Mouse (Mus musculus) neural tube, embryonic 13.5 days (tissue): ENCODE measurements around the gene Nfyc. TPM values are rescaled to one million over a fixed set of nuclear protein-coding genes. Genes with fewer than 3 reads are reported as not detected.

Experiments
- ATAC-seq: fragments of 200-750 bp; cut with Nextera tagmentation; 2 replicates; pipeline ENCODE4 v1.8.0; 2017; ENCODE audit warnings: low read depth, mild to moderate bottlenecking, moderate TSS enrichment, moderate library complexity
- H3K27ac ChIP-seq: fragments of 300-500 bp; sonication (generic); replicated peaks from 2 replicates; pipeline ENCODE4 v1.5.1; 2015; ENCODE audit warnings: moderate library complexity, mild to moderate bottlenecking, inconsistent platforms
- H3K27me3 ChIP-seq: fragments of 300-500 bp; sonication (generic); 2 replicates; pipeline ENCODE4 v1.6.1; 2015; ENCODE audit warnings: mild to moderate bottlenecking, inconsistent platforms
- H3K36me3 ChIP-seq: fragments of 300-500 bp; sonication (generic); 2 replicates; pipeline ENCODE4 v1.6.1; 2015; ENCODE audit warnings: mild to moderate bottlenecking, inconsistent platforms
- H3K4me1 ChIP-seq: fragments of 300-500 bp; sonication (generic); replicated peaks from 2 replicates; pipeline ENCODE4 v1.6.1; 2015; ENCODE audit warnings: inconsistent platforms
- H3K4me2 ChIP-seq: fragments of 300-500 bp; sonication (generic); 2 replicates; pipeline ENCODE4 v1.6.1; 2015; ENCODE audit warnings: inconsistent platforms, mild to moderate bottlenecking, moderate library complexity
- H3K4me3 ChIP-seq: fragments of 300-500 bp; sonication (generic); 2 replicates; pipeline ENCODE4 v1.5.1; 2015; ENCODE audit warnings: mild to moderate bottlenecking, inconsistent platforms
- H3K9ac ChIP-seq: fragments of 300-500 bp; sonication (generic); 2 replicates; pipeline ENCODE4 v1.6.1; 2015; ENCODE audit warnings: moderate library complexity, mild to moderate bottlenecking, inconsistent platforms
- H3K9me3 ChIP-seq: fragments of 300-500 bp; sonication (generic); 2 replicates; pipeline ENCODE4 v1.6.1; 2016; ENCODE audit warnings: inconsistent platforms
- WGBS: fragments of 180-500 bp; shearing (Covaris S2); methylation state at CpG from one replicate; pipeline ENCODE4 v1.1.7; 2015; 5-methylcytosine and 5-hydroxymethylcytosine counted together
- polyA plus RNA-seq: library from polyadenylated mRNA; unstranded; fragments of >200 nt; fragmentation: Nextera tagmentation; extraction: Ambion mirVana; gene quantifications from 2 replicates; pipeline ENCODE4 v1.2.1, GENCODE M21; 2015

Gene Nfyc
- 86.6 and 90.8 TPM in 2 replicates for polyA plus RNA-seq

DNA sequence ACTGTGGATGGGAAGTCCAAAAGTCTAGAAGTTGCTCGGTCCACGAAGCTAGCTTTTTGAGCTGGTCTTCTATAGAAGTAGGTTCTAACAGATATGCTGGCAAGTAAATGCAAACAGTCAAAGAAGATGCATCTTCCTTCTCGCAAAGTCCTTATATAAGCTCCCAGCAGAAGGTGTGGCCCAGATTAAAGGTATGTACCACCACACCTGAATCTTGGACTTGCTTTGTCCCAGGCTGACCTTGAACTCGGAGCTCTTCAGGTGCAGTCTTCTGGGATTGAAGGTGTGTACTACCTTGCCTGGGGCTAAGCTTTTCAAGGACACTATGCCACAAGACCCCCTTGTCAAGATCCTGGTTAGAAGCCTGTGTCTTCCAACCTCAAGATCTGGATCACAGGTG is at the start of gene Nfyc:
Nfyc (minus strand) TSS at position 101 of the 400 bp plus-strand sequence.
- Histone ChIP-seq H3K9ac (no peak within 1 kb of the TSS), H3K27me3 (no peaks in the 10 kb centered on the region), H3K27ac (no peak within 1 kb of the TSS), H3K4me3 (no peak within 1 kb of the TSS), H3K36me3 (no peaks in the 10 kb centered on the region), H3K4me1 (0 out of 2 replicates have a peak, but pooled peaks cover under 1% of the 10 kb centered on the region), H3K4me2 (no peak within 1 kb of the TSS), H3K9me3 (no peaks in the 10 kb centered on the region)
- ATAC-seq, result no peak
- WGBS, result 93% methylated on average over 4 of the region's 4 CpGs

DNA sequence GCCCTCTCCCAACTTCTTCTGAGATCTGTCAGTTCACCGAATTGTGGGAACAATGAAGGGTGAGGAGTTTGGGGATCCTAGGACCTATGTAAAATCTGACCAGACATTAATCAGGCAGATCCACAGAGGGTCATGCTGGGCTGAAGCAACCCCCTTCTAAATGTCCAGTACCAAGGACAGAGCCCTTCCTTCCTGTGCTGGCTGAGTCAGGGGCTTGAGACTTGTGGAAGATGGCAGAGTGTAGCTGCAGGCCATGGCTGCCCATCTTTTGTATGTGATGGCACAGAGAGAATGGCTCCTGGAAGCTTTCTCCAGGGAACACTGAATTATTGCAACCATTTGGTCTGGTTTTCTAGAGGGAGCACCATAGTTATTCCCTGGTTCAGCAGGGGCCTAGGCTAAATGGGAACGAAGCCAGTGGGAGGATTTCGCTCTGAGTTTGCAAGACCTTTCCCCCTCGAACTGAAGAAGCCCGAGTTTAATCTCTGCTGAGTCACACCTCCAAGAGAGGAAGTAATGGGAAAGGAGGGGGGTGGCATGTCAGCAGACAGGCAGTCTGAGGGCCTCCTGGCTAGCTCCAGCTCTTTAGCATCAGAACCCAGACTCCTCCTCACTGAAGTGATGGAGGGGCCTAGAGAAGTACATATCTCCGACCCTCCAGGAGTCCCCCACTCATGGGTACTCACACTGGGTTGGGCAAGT is 49.5 kb upstream of the Nfyc start:
- H3K9ac ChIP-seq, result no peak overlapping the region
- peaks cover 54% of the 10 kb centered on the region for H3K4me1 ChIP-seq
- H3K27ac ChIP-seq, result no peak overlapping the region
- H3K36me3 ChIP-seq, result no peaks in the 10 kb centered on the region
- no peak overlapping the region for H3K4me2 ChIP-seq
- ATAC-seq, result no peak
- no peak overlapping the region for H3K4me3 ChIP-seq
- WGBS, result 58% methylated on average over 6 of the region's 6 CpGs
- H3K9me3 ChIP-seq, result no peaks in the 10 kb centered on the region
- H3K27me3 ChIP-seq, result no peaks in the 10 kb centered on the region

DNA sequence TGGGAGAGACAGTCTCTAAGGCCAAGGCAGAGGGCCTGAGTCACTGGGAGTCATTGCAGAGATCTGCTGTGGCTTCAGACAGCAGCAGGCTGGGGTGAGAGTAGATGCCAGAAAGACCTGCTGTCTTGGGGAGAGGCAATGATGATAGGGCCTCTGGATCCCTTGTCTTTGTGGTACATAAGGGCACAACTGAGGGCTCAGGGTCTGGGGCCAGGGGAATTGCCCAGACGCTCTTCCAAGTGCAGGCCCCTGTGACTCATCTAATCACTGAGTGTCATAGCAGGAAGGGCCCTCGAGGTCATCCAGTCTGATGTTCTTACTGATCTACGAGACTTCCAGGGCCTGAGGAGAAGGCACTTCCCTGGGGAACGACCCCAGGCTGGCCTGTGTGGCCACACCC is 48.0 kb upstream of the Nfyc start:
- no peaks in the 10 kb centered on the region for H3K9me3 ChIP-seq
- 28% methylated on average over 4 of the region's 4 CpGs for WGBS

DNA sequence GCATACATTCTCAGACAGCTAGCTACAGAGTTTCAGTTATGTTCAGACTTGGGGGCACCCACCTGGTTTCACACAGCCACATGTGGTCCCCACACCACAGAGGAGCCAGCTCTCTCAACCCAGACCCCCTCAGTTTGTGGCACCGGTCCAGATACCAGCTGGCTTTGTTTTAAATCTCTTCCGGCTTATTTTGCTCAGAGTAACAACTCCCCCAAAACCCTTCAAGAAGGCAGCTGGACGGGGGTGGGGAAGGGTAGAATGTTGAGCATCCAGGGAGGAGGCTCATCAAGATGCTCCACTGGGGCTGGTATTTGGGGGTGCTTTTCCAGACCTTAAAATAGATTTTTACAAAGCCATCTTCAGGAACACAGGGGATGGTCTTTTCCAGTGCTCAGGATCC is 47.4 kb upstream of the Nfyc start:
- Histone ChIP-seq H3K27me3 (no peaks in the 10 kb centered on the region), H3K27ac (no peak overlapping the region), H3K4me2 (no peak overlapping the region), H3K9me3 (no peaks in the 10 kb centered on the region), H3K4me3 (no peak overlapping the region), H3K36me3 (no peaks in the 10 kb centered on the region), H3K4me1 (peaks cover 45% of the 10 kb centered on the region), H3K9ac (no peak overlapping the region)
- 63% methylated on average over 3 of the region's 3 CpGs for WGBS
- ATAC-seq, result no peak

More for the DNA sequence above, 48.0 kb upstream of the Nfyc start:
- peaks cover 45% of the 10 kb centered on the region for H3K4me1 ChIP-seq
- H3K27me3 ChIP-seq, result no peaks in the 10 kb centered on the region
- no peak overlapping the region for H3K9ac ChIP-seq
- no peak overlapping the region for H3K4me2 ChIP-seq
- H3K27ac ChIP-seq, result no peak overlapping the region
- H3K4me3 ChIP-seq, result no peak overlapping the region
- H3K36me3 ChIP-seq, result no peaks in the 10 kb centered on the region
- no peak for ATAC-seq

DNA sequence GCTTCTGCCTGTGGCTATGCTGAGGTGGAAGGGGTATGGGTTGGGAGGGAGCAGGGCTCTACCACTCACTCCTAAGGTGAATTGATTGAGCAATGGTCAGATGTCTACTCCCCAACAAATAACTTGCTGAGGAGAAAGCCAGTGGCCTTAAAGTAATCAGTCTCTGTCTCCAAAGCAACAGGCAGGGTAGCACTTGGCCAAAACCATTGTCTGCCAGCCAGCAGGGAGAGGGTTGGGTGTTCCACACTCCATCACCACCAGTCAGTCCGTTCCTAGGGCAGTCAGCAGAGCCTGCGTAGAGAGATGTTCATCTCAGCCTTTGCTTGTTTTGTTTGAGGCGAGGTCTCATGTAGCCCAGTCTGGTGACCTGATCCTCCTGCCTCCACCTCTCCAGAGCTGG is 44.6 kb upstream of the Nfyc start:
- 42% methylated on average over 3 of the region's 3 CpGs for WGBS
- no peak overlapping the region for H3K4me3 ChIP-seq
- peaks cover 20% of the 10 kb centered on the region for H3K4me1 ChIP-seq
- H3K4me2 ChIP-seq, result no peak overlapping the region
- H3K36me3 ChIP-seq, result no peaks in the 10 kb centered on the region
- H3K27ac ChIP-seq, result no peak overlapping the region
- ATAC-seq, result no peak
- H3K9ac ChIP-seq, result no peak overlapping the region
- no peaks in the 10 kb centered on the region for H3K27me3 ChIP-seq
- H3K9me3 ChIP-seq, result no peaks in the 10 kb centered on the region

DNA sequence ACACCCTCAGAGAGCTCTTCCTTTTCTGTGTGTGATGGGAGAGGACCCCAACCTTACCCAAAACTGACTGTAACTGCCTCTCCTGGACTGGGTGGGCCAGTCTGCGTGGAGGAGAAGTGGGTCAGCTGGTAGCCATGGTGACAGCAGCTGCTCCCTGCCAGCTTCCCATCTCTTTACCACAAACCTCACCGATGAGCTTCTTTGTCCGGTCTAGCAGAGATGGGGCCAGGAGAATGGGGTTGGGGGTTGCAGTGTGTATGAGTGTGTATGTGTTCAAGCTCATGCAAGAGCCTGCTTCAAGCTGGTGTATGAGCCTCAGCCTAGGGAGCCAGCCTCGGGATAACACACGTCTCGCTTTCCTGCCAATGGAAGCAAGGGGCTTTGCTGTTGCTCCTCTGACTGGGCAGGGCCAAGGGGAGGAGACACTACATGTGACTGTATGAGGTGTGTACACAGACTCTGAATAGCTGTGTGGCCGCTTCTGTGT is 38.9 kb upstream of the Nfyc start:
- Histone ChIP-seq H3K4me2 (no peak overlapping the region), H3K36me3 (no peaks in the 10 kb centered on the region), H3K9me3 (no peaks in the 10 kb centered on the region), H3K27me3 (no peaks in the 10 kb centered on the region), H3K4me1 (peaks cover 28% of the 10 kb centered on the region), H3K9ac (peak overlapping the region; percentile 34; the same call in 1 of the 2 replicates), H3K4me3 (no peak overlapping the region), H3K27ac (peak overlapping the region; percentile 29; the same call in 1 of the 2 replicates)
- WGBS, result 36% methylated on average over 7 of the region's 7 CpGs
- 0 out of 2 replicates have a peak, but pooled peaks have one; percentile 47 for ATAC-seq

DNA sequence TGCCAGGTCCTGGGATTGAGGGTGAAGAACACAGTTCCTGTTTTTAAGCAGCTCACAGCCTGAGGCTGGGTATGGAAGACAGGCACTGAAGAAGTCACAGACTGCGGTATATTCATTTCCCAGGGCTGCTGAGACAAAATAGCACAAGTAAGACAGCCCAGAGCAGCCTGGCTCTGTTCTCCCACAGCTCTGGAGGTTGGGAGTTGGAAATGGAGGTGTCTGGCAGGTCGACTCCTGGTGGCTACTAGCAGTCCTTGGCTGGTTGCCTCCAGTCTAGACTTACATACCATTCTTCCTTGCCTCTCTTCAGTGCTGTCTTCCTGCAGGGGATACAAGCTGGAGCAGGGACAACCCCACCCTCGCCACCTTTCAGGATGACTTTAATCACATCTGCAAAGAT is 37.6 kb upstream of the Nfyc start:
- Histone ChIP-seq H3K27ac (no peak overlapping the region), H3K27me3 (no peaks in the 10 kb centered on the region), H3K4me2 (no peak overlapping the region), H3K4me3 (no peak overlapping the region), H3K4me1 (peaks cover 28% of the 10 kb centered on the region), H3K36me3 (no peaks in the 10 kb centered on the region), H3K9ac (no peak overlapping the region), H3K9me3 (no peaks in the 10 kb centered on the region)
- no peak for ATAC-seq
- 76% methylated on average over 3 of the region's 3 CpGs for WGBS

DNA sequence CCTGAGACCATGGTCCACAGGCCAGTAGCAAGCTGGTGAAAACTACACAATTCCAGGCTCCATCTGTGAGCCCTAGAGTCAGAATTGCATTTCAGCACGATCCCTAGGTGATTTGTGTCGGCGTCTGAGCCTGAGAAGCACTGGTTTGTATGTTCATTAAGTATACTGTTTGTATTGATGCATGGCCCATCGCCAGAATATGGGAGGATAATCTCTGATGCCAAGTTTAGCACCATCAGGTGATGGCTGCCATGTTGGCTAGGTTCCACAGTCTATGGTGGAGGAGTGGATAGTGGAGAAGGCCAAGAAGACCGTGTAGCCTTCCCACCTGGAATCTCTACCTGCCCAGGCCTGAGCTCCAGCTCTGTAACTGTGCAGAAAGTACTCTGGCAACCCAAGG is 36.9 kb upstream of the Nfyc start:
- WGBS, result 72% methylated on average over 5 of the region's 5 CpGs
- Histone ChIP-seq H3K4me1 (peaks cover 28% of the 10 kb centered on the region), H3K27me3 (no peaks in the 10 kb centered on the region), H3K9me3 (no peaks in the 10 kb centered on the region), H3K27ac (no peak overlapping the region), H3K4me2 (no peak overlapping the region), H3K9ac (no peak overlapping the region), H3K36me3 (no peaks in the 10 kb centered on the region), H3K4me3 (no peak overlapping the region)
- ATAC-seq, result no peak

DNA sequence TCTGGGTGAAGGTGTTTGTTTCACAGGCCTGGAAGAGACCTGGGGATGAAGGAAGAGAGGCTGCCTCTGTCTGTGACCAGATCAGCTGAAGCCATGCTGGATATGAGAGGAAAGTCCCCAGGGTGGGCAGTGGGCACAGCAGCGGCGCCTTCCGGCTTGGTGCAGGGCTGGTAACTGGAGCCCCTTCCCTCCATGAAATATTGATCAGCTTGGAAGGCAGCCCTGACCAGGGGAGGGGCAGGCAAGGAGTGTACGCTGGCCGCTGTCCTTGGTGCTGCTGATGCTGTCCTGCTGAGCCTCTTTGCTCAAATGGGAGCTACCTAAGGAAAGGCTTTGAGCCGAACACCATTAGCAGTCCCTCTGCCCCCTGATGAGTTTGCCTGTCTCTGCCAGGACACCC is 34.8 kb upstream of the Nfyc start:
- 11% methylated on average over 6 of the region's 6 CpGs for WGBS
- peaks cover 28% of the 10 kb centered on the region for H3K4me1 ChIP-seq
- H3K27ac ChIP-seq, result no peak overlapping the region
- no peaks in the 10 kb centered on the region for H3K36me3 ChIP-seq
- no peaks in the 10 kb centered on the region for H3K9me3 ChIP-seq
- no peak overlapping the region for H3K4me2 ChIP-seq
- 0 out of 2 replicates have a peak overlapping the region, but pooled peaks have one; percentile 18 for H3K9ac ChIP-seq
- no peak overlapping the region for H3K4me3 ChIP-seq
- H3K27me3 ChIP-seq, result no peaks in the 10 kb centered on the region
- ATAC-seq, result peak; percentile 15; the same call in 1 of the 2 replicates

DNA sequence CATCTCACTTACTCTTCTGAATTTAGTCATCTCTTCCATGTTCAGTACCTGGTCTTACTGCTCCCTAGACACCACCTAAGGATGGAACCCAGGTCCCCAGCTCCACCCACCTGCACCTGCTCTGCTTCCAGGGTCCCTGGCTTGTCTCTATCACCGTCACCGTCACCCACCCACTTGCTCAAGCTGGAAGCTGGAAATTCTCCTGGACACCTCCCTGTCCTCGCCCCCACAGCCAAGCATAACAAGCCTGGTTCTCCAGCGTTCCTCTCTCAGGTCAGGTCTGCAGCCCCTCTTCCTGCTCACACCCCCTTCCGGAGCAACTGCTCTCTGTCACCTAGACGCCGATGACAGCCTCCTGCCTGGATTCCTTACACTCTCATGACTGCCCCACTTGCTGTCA is 28.5 kb upstream of the Nfyc start:
- Histone ChIP-seq H3K27me3 (0 out of 2 replicates have a peak, but pooled peaks cover 5% of the 10 kb centered on the region), H3K9ac (no peak overlapping the region), H3K4me3 (no peak overlapping the region), H3K9me3 (no peaks in the 10 kb centered on the region), H3K27ac (no peak overlapping the region), H3K4me2 (no peak overlapping the region), H3K36me3 (no peaks in the 10 kb centered on the region), H3K4me1 (peaks cover 23% of the 10 kb centered on the region)
- ATAC-seq, result no peak
- WGBS, result 85% methylated on average over 7 of the region's 7 CpGs

DNA sequence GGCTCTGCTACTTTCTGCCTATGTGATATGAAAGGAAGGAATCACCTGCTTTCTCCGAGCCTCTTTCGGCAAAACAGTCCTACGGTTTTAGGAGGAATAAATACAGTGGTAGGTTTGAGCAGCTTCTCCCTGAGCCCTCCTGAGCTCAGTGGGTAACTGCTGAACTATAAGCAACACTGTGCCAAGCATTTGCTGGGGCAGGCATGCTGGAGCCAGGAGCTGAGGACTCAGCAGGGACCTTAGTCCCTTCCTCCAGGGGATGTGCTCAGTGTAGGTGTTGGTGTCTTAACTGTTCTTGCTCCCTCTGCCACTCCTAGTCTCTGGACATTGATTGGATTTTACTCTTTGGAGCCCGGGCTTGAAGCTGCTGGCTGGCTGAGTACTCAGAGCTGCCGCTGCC is 25.0 kb upstream of the Nfyc start:
- WGBS, result 50% methylated on average over 5 of the region's 5 CpGs
- no peaks in the 10 kb centered on the region for H3K9me3 ChIP-seq
- peaks cover 20% of the 10 kb centered on the region for H3K27me3 ChIP-seq
- H3K9ac ChIP-seq, result 0 out of 2 replicates have a peak overlapping the region, but pooled peaks have one; percentile 38
- peak; percentile 1; the same call in 1 of the 2 replicates for ATAC-seq
- H3K4me3 ChIP-seq, result peak overlapping the region; percentile 64
- H3K27ac ChIP-seq, result no peak overlapping the region; the same call in 1 of the 2 replicates
- H3K4me2 ChIP-seq, result peak overlapping the region; percentile 76
- H3K4me1 ChIP-seq, result peaks cover 23% of the 10 kb centered on the region
- no peaks in the 10 kb centered on the region for H3K36me3 ChIP-seq

DNA sequence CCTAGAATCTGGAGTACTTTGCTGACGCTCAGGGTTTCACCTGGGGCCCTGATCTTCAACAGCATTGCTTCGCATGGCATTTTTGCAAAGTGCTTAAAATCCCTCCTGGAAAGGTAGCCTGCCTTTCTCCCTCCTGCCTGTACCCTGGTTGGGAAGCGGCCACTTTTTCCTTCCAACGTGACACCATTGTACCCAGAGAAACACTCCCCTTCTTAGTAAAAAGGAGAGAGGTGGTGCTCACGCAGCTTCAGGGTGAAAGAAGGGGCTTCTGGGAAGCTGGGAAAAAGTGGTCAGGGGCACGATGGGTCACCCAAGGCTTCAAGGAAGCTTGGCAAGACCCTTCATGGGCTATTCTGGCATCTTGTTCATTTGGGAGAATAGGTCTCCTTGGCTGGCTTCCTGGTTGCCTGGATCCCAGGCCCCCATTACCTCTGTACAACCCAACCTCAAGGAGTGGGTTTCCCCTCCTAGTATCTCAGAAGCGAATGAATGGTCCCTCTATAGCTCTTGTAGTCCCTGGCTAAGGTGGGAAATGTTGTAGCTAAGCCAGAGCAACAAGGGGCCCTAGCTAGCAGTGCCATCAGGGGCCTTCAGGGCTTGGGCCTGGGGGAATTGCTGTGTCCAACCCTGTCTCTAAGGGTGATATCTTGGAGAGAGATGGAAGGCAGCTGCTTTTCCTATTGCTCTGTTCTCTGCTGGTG is 24.1 kb upstream of the Nfyc start:
- Histone ChIP-seq H3K4me3 (peak overlapping the region; percentile 64), H3K36me3 (no peaks in the 10 kb centered on the region), H3K9ac (peak overlapping the region; percentile 86), H3K4me1 (peaks cover 25% of the 10 kb centered on the region), H3K4me2 (peak overlapping the region; percentile 76), H3K27ac (peak overlapping the region; percentile 2; the same call in 1 of the 2 replicates), H3K27me3 (peaks cover 20% of the 10 kb centered on the region), H3K9me3 (no peaks in the 10 kb centered on the region)
- no peak for ATAC-seq
- 16% methylated on average over 7 of the region's 7 CpGs for WGBS
